Mouse (Mus musculus) hindbrain, postnatal 0 days (tissue): ENCODE results near the gene Brf1. TPM values are rescaled to one million over a fixed set of nuclear protein-coding genes. Genes with fewer than 3 reads are reported as not detected.

ENCODE experiments used
- ATAC-seq: fragments of 200-750 bp; cut with Nextera tagmentation; 2 replicates; pipeline ENCODE4 v1.8.0; 2017; ENCODE audit warnings: mild to moderate bottlenecking, moderate TSS enrichment, moderate library complexity
- DNase-seq: peaks from one replicate; pipeline ENCODE4 v3.0.0-alpha.2; 2015; ENCODE audit warnings: low spot score
- H3K27ac ChIP-seq: fragments of 300-500 bp; sonication (generic); 2 replicates; pipeline ENCODE4 v1.5.1; 2014; ENCODE audit warnings: mild to moderate bottlenecking
- H3K27me3 ChIP-seq: fragments of 300-500 bp; sonication (generic); 2 replicates; pipeline ENCODE4 v1.6.1; 2014; ENCODE audit warnings: low read length, mixed read lengths; ENCODE audit not compliant: insufficient read depth
- H3K36me3 ChIP-seq: fragments of 300-500 bp; sonication (generic); 2 replicates; pipeline ENCODE4 v1.6.1; 2014; ENCODE audit warnings: low read length, mixed read lengths; ENCODE audit not compliant: insufficient read depth
- H3K4me1 ChIP-seq: fragments of 300-500 bp; sonication (generic); 2 replicates; pipeline ENCODE4 v1.6.1; 2014; ENCODE audit warnings: antibody characterized with exemption, low read length, mixed read lengths; ENCODE audit not compliant: insufficient read depth
- H3K4me2 ChIP-seq: fragments of 300-500 bp; sonication (generic); 2 replicates; pipeline ENCODE4 v1.6.1; 2014; ENCODE audit warnings: low read depth, mild to moderate bottlenecking, low read length, moderate library complexity, mixed read lengths
- H3K4me3 ChIP-seq: fragments of 300-500 bp; sonication (generic); 2 replicates; pipeline ENCODE4 v1.5.1; 2014; ENCODE audit warnings: low read length
- H3K9ac ChIP-seq: fragments of 300-500 bp; sonication (generic); replicated peaks from 2 replicates; pipeline ENCODE4 v1.6.1; 2014; ENCODE audit warnings: mild to moderate bottlenecking, low read length, moderate library complexity, mixed read lengths
- H3K9me3 ChIP-seq: fragments of 300-500 bp; sonication (generic); 2 replicates; pipeline ENCODE4 v1.6.1; 2016; ENCODE audit warnings: low read length, mixed read lengths
- CTCF ChIP-seq: IDR thresholded peaks from 2 replicates; pipeline ENCODE4 v1.5.1; 2016; ENCODE audit warnings: antibody characterized with exemption, control low read depth, low read depth
- WGBS: fragments of 180-500 bp; shearing (Covaris S2); extraction: QIAGEN DNeasy Blood & Tissue Kit; methylation state at CpG from one replicate; pipeline ENCODE4 v1.1.7; 2014; 5-methylcytosine and 5-hydroxymethylcytosine counted together
- microRNA-seq, 2 experiments: library from miRNA; unstranded; fragments of <30 nt; microRNA quantifications; one replicate each; pipeline ENCODE4; 2016
- polyA plus RNA-seq: library from polyadenylated mRNA; unstranded; fragments of >200 nt; fragmentation: Nextera tagmentation; extraction: Ambion mirVana; gene quantifications from 2 replicates; pipeline ENCODE4 v1.2.1, GENCODE M21; 2015
- total RNA-seq: library from RNA; depleted of rRNA; stranded (reverse); fragments of >200 nt; gene quantifications from 2 replicates; pipeline ENCODE4 v1.2.3, GENCODE M21; 2014; rRNA removed

Brf1 gene
- total and polyA plus RNA-seq, 2 experiments from 2014 or later = 29.4 to 39.0 TPM

DNA sequence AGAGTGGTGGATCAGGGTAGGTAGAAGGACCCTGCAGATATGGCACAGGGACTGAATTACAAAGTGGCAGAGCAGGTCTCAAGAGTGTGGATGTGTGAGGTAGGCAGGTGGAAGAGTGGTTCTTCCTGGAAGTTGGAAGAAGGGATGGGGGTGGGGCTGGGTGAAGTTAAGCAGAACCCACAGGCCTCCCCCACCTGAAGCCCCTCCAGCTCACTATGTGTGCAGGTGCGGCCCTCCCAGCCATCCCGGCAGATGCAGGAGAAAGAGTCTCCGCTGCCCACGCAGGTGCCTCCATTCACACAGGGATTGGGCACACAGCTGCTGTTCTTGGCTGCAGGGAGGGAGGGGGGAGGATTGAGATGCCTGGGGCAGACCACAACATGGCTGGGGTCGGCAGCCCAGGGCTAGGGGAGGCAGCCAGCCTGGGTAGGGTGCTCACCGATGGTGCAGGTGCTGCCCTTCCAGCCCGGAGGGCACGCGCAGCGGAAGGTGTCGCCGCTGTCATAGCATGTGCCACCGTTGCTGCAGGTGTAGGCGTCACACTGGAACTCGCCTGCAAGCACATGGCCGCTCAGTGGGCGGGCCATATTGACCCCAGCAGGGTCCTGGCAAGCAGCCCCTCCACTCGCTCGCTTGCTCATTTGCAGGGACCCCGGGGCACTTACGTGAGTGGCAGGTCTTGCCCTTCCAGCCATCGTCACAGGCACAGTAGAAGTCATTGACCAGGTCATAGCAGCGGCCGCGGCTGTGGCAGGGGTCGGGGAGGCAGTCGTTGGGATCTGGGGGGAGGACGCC is 87.4 kb downstream of the Brf1 start:
- Histone ChIP-seq H3K36me3 (peaks cover 29% of the 10 kb centered on the region), H3K4me3 (no peak overlapping the region), H3K27ac (no peak overlapping the region), H3K4me1 (no peaks in the 10 kb centered on the region), H3K27me3 (no peaks in the 10 kb centered on the region), H3K9me3 (no peaks in the 10 kb centered on the region), H3K4me2 (no peak overlapping the region), H3K9ac (no peak overlapping the region)
- DNase-seq (peak; percentile 43), ATAC-seq (no peak)
- TF ChIP-seq CTCF = no peak
- 69% methylated on average over 28 of the region's 28 CpGs for WGBS

DNA sequence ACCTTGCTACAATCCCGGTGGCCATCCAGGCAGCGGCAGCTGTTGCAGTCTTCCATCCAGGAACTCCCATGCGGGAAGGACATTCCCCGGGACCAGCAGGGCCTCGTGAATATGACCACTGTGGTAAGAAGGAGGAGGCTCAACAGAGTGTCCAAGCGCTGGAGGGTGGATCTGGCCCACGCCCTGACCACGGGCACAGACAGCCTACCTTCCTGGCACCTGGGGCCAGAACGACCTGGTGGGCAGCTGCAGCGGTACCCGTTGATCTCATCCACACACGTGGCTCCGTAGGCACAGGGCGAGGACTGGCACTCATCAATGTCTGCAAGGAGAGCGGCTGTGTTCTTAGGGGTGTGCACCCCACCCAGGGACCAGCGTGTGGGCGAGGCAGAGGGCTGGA is 88.8 kb downstream of the Brf1 start:
- DNase-seq = no peak
- ATAC-seq = no peak
- Histone ChIP-seq H3K4me2 (no peak overlapping the region), H3K9me3 (no peaks in the 10 kb centered on the region), H3K27me3 (no peaks in the 10 kb centered on the region), H3K36me3 (peaks cover 29% of the 10 kb centered on the region), H3K9ac (no peak overlapping the region), H3K4me1 (no peaks in the 10 kb centered on the region), H3K27ac (no peak overlapping the region), H3K4me3 (no peak overlapping the region)
- TF ChIP-seq CTCF = no peak
- WGBS = 94% methylated on average over 17 of the region's 17 CpGs

Small RNA genes within 50 kb of the gene (microRNA-seq; reads per million reads assigned to microRNA genes)
- gene Mir6941 = 0.53 to 1.1 reads per million in 2 experiments

Other genes starting within 250 kb of the Brf1 start
- gene Pld4, start 240.0 kb downstream of the Brf1 start, total RNA-seq = 10.5 and 14.5 TPM in 2 replicates
- 9.4 and 10.8 TPM in 2 replicates for gene Pld4, start 240.0 kb downstream of the Brf1 start, polyA plus RNA-seq
- gene Ahnak2, start 198.0 kb downstream of the Brf1 start, total RNA-seq = 7.7 and 12.1 TPM in 2 replicates
- 3.3 and 3.6 TPM in 2 replicates for gene Ahnak2, start 198.0 kb downstream of the Brf1 start, polyA plus RNA-seq
- gene Clba1, start 191.8 kb downstream of the Brf1 start, total RNA-seq = 16.7 and 16.9 TPM in 2 replicates
- gene Clba1, start 191.8 kb downstream of the Brf1 start, polyA plus RNA-seq = 20.3 and 21.0 TPM in 2 replicates
- 27.9 and 28.6 TPM in 2 replicates for gene Cdca4, start 171.3 kb downstream of the Brf1 start, total RNA-seq
- gene Cdca4, start 171.3 kb downstream of the Brf1 start, polyA plus RNA-seq = 23.6 and 25.2 TPM in 2 replicates
- gene Gpr132, start 132.5 kb downstream of the Brf1 start, total RNA-seq = 0.10 TPM in 1 of 2 replicates, not detected in the other
- 0.05 TPM in 1 of 2 replicates, not detected in the other for gene Gpr132, start 132.5 kb downstream of the Brf1 start, polyA plus RNA-seq
- gene Jag2, start 70.9 kb downstream of the Brf1 start, total RNA-seq = 63.4 and 88.4 TPM in 2 replicates
- 7.7 and 8.5 TPM in 2 replicates for gene Jag2, start 70.9 kb downstream of the Brf1 start, polyA plus RNA-seq
- 29.0 and 29.4 TPM in 2 replicates for gene Nudt14, start 58.6 kb downstream of the Brf1 start, total RNA-seq
- 51.7 and 54.8 TPM in 2 replicates for gene Nudt14, start 58.6 kb downstream of the Brf1 start, polyA plus RNA-seq
- gene Btbd6, start 24.2 kb downstream of the Brf1 start, total RNA-seq = 71.0 and 76.1 TPM in 2 replicates
- gene Btbd6, start 24.2 kb downstream of the Brf1 start, polyA plus RNA-seq = 52.1 and 52.9 TPM in 2 replicates
- 111 and 125 TPM in 2 replicates for gene Pacs2, start 13.8 kb upstream of the Brf1 start, total RNA-seq
- gene Pacs2, start 13.8 kb upstream of the Brf1 start, polyA plus RNA-seq = 20.3 and 20.6 TPM in 2 replicates
- 0.73 and 1.8 TPM in 2 replicates for gene Tex22, start 73.8 kb upstream of the Brf1 start, total RNA-seq
- not detected in 2 replicates for gene Tex22, start 73.8 kb upstream of the Brf1 start, polyA plus RNA-seq
- gene Mta1, start 97.6 kb upstream of the Brf1 start, total RNA-seq = 57.6 and 65.0 TPM in 2 replicates
- 13.1 and 13.5 TPM in 2 replicates for gene Mta1, start 97.6 kb upstream of the Brf1 start, polyA plus RNA-seq
- gene Crip2, start 139.5 kb upstream of the Brf1 start, total RNA-seq = 138 and 152 TPM in 2 replicates
- 239 and 251 TPM in 2 replicates for gene Crip2, start 139.5 kb upstream of the Brf1 start, polyA plus RNA-seq
- gene Crip1, start 145.6 kb upstream of the Brf1 start, total RNA-seq = 4.6 and 15.4 TPM in 2 replicates
- 33.0 and 35.8 TPM in 2 replicates for gene Crip1, start 145.6 kb upstream of the Brf1 start, polyA plus RNA-seq
- 13.8 and 16.6 TPM in 2 replicates for gene Tedc1, start 155.7 kb upstream of the Brf1 start, total RNA-seq
- 14.7 and 15.8 TPM in 2 replicates for gene Tedc1, start 155.7 kb upstream of the Brf1 start, polyA plus RNA-seq
- 98.0 and 103 TPM in 2 replicates for gene Tmem121, start 185.2 kb upstream of the Brf1 start, total RNA-seq
- gene Tmem121, start 185.2 kb upstream of the Brf1 start, polyA plus RNA-seq = 54.8 and 55.3 TPM in 2 replicates